Mouse (Mus musculus): ENCODE measurements around the gene Dot1l. TPM values are rescaled to one million over a fixed set of nuclear protein-coding genes. Genes with fewer than 3 reads are reported as not detected.

The Dot1l gene
- total and polyA plus RNA-seq, 2 experiments from 2014 or later = 13.4 to 34.4 TPM

DNA sequence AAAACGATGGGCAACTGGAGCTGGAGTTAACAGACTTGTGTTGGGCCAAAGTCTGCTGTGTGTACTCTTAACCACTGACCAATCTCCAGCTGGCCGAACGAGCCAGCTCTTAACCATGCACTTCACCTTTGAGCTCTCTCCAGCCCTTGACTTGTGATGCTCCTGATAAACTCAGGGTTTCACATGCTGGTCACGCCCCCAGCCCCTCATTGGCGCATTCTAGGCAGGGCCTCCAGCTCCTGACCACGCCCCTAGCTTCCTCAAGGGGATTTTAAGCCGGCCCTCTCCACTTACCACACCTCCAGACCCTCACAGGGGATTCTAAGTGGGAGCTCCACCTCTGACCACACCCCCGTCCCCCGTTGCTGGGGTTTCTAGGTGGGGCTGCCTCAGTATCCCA, 76.1 kb downstream of the Dot1l start:
- Histone ChIP-seq H3K36me3 (ENCODE audit: insufficient read depth, low read length) (peaks cover 25% of the 10 kb centered on the region), H3K4me3 (ENCODE audit: low read depth, low read length) (no peak overlapping the region), H3K4me2 (ENCODE audit: low read depth, low read length, poor library complexity, severe bottlenecking) (no peak overlapping the region), H3K27me3 (ENCODE audit: insufficient read depth, low read length) (no peaks in the 10 kb centered on the region), H3K27ac (ENCODE audit: low read depth, low read length) (no peak overlapping the region), H3K9ac (replicated peaks; ENCODE audit: low read length, poor library complexity, severe bottlenecking) (no peak overlapping the region), H3K9me3 (ENCODE audit: low read length) (no peaks in the 10 kb centered on the region), H3K4me1 (ENCODE audit: insufficient read depth, low read length) (peaks cover 6% of the 10 kb centered on the region; the same call in 1 of the 2 replicates)
- ATAC-seq (ENCODE audit: low FRiP score) = no peak
- WGBS = 6% methylated on average over 9 of the region's 9 CpGs
- TF ChIP-seq CTCF (IDR thresholded peaks at IDR 0.05) = no peak
- peak; percentile 36 for DNase-seq (ENCODE audit: low spot score)

DNA sequence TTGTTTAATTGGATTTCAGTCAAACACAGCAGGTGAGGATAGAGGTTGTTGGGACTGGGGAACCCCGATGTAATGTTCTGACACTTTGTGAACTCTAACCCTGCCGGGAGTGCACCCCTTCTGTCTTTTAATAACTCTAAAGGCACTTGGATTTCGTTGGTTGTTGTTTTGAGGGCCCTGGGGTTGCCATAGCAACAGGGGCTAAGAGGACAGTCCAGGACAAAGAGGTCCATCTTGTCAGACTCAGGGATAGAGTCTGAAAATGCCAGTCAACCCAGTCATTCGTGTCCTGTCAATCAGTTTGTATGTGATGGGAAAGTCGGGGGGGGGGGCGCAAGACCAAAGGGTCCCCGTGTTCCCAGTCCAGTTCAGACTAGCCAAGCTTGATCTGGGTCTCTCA, 77.8 kb downstream of the Dot1l start:
- no peak overlapping the region for H3K4me2 ChIP-seq (ENCODE audit: low read depth, low read length, poor library complexity, severe bottlenecking)
- ATAC-seq (ENCODE audit: low FRiP score) = no peak
- WGBS = 34% methylated on average over 7 of the region's 7 CpGs

GRCm38 (mm10) chr10:80835617-80836016, 80.6 kb downstream of the Dot1l start:
- TF ChIP-seq CTCF (IDR thresholded peaks at IDR 0.05) = no peak
- Histone ChIP-seq H3K36me3 (ENCODE audit: insufficient read depth, low read length) (peaks cover 12% of the 10 kb centered on the region), H3K27me3 (ENCODE audit: insufficient read depth, low read length) (no peaks in the 10 kb centered on the region), H3K4me3 (ENCODE audit: low read depth, low read length) (no peak overlapping the region), H3K9me3 (ENCODE audit: low read length) (no peaks in the 10 kb centered on the region), H3K4me2 (ENCODE audit: low read depth, low read length, poor library complexity, severe bottlenecking) (no peak overlapping the region), H3K4me1 (ENCODE audit: insufficient read depth, low read length) (no peaks in the 10 kb centered on the region), H3K27ac (ENCODE audit: low read depth, low read length) (no peak overlapping the region), H3K9ac (replicated peaks; ENCODE audit: low read length, poor library complexity, severe bottlenecking) (no peak overlapping the region)
- 54% methylated on average over 30 of the region's 30 CpGs for WGBS
- DNase-seq (ENCODE audit: low spot score) = no peak
- ATAC-seq (ENCODE audit: low FRiP score) = no peak

More for the DNA sequence above, 77.8 kb downstream of the Dot1l start:
- H3K27me3 ChIP-seq (ENCODE audit: insufficient read depth, low read length) = no peaks in the 10 kb centered on the region
- peaks cover 2% of the 10 kb centered on the region; the same call in 1 of the 2 replicates for H3K4me1 ChIP-seq (ENCODE audit: insufficient read depth, low read length)
- TF ChIP-seq CTCF (IDR thresholded peaks at IDR 0.05) = no peak
- no peak overlapping the region for H3K4me3 ChIP-seq (ENCODE audit: low read depth, low read length)
- H3K9me3 ChIP-seq (ENCODE audit: low read length) = no peaks in the 10 kb centered on the region
- H3K36me3 ChIP-seq (ENCODE audit: insufficient read depth, low read length) = peaks cover 25% of the 10 kb centered on the region
- DNase-seq (ENCODE audit: low spot score) = no peak
- H3K9ac ChIP-seq (replicated peaks; ENCODE audit: low read length, poor library complexity, severe bottlenecking) = no peak overlapping the region
- no peak overlapping the region for H3K27ac ChIP-seq (ENCODE audit: low read depth, low read length)

DNA sequence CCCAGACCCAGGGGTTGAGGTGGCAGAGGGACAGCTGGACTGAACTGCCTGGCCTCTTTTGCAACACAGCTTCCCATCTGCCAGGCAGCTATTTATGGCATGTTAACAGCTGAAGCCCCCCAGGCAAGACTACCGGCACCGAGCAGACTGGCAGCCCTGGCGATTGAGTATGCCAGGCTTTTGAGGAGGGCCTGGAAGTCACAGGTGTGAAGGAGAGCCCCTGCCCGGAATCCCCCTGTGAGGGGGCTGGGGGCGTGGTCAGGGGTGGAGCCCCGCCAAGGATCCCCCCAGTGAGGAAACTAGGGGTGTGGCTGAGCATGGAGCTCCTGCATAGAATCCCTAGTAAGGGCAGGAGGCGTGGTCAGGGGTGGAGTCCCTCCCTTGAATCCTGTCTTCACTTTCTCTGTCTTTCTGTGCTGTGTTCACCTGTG, 82.0 kb downstream of the Dot1l start:
- Histone ChIP-seq H3K4me1 (ENCODE audit: insufficient read depth, low read length) (no peaks in the 10 kb centered on the region), H3K4me3 (ENCODE audit: low read depth, low read length) (no peak overlapping the region), H3K27me3 (ENCODE audit: insufficient read depth, low read length) (no peaks in the 10 kb centered on the region), H3K27ac (ENCODE audit: low read depth, low read length) (no peak overlapping the region), H3K4me2 (ENCODE audit: low read depth, low read length, poor library complexity, severe bottlenecking) (no peak overlapping the region), H3K9ac (replicated peaks; ENCODE audit: low read length, poor library complexity, severe bottlenecking) (no peak overlapping the region), H3K9me3 (ENCODE audit: low read length) (no peaks in the 10 kb centered on the region), H3K36me3 (ENCODE audit: insufficient read depth, low read length) (peaks cover 11% of the 10 kb centered on the region)
- 47% methylated on average over 7 of the region's 7 CpGs for WGBS
- DNase-seq (ENCODE audit: low spot score) = no peak
- TF ChIP-seq CTCF (IDR thresholded peaks at IDR 0.05) = no peak
- no peak for ATAC-seq (ENCODE audit: low FRiP score)

DNA sequence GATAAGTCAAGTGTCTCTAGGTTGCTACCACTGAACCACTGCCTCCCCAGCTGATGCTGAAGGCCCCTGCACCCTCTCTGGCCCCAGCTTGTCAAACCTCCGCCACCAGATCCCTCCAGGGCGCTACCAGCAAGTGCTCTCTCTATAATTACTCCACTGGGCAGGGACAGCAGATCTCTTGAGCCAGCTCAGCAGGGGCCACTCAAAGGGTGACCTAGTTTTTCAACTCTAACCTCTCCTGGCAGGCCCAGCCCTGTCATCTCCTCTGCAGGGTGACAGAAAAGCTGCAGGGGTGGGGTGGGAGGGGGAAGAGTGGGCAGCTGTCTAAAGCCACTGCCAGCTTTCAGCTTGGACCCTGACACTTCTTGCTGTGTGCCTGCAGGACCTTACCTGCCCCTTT, 82.8 kb downstream of the Dot1l start:
- no peak for DNase-seq (ENCODE audit: low spot score)
- TF ChIP-seq CTCF (IDR thresholded peaks at IDR 0.05) = no peak

DNA sequence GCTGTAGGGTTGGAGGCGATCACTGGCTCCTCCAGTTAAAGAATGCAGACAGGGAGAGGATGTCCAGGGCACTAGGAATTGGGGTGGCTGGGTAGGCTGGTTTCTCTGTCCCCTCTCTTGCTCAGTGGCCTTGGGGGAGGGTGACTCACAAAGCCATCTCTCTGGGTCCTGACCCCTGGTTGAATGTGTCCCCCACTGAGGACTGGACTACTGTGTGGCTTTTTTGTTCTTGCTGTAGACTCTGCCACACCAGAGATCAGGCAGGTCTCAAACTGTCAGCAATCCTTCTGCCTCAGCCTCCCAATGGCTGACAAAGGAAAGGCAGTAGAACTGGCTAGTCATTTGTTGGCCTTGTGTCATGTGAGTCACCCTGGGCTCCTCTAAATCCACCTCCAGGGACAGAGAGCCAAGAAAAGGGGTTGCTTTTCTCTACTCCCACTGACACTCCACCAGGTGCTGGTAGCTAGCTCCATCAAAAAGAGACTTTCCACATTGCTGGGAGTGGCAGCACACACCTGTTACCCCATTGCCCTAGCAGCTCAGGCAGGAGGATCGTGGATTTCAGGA, 83.4 kb downstream of the Dot1l start:
- Histone ChIP-seq H3K27me3 (ENCODE audit: insufficient read depth, low read length) (no peaks in the 10 kb centered on the region; the same call in 1 of the 2 replicates), H3K4me2 (ENCODE audit: low read depth, low read length, poor library complexity, severe bottlenecking) (no peak overlapping the region), H3K36me3 (ENCODE audit: insufficient read depth, low read length) (peaks cover 9% of the 10 kb centered on the region), H3K9ac (replicated peaks; ENCODE audit: low read length, poor library complexity, severe bottlenecking) (no peak overlapping the region), H3K4me3 (ENCODE audit: low read depth, low read length) (no peak overlapping the region), H3K9me3 (ENCODE audit: low read length) (no peaks in the 10 kb centered on the region), H3K4me1 (ENCODE audit: insufficient read depth, low read length) (no peaks in the 10 kb centered on the region), H3K27ac (ENCODE audit: low read depth, low read length) (no peak overlapping the region)
- 73% methylated on average over 2 of the region's 2 CpGs for WGBS
- no peak for TF ChIP-seq CTCF (IDR thresholded peaks at IDR 0.05)
- DNase-seq (ENCODE audit: low spot score) = no peak
- no peak for ATAC-seq (ENCODE audit: low FRiP score)

More for the DNA sequence above, 82.8 kb downstream of the Dot1l start:
- H3K9me3 ChIP-seq (ENCODE audit: low read length) = no peaks in the 10 kb centered on the region
- peaks cover 11% of the 10 kb centered on the region for H3K36me3 ChIP-seq (ENCODE audit: insufficient read depth, low read length)
- no peak for ATAC-seq (ENCODE audit: low FRiP score)
- no peak overlapping the region for H3K9ac ChIP-seq (replicated peaks; ENCODE audit: low read length, poor library complexity, severe bottlenecking)
- H3K4me2 ChIP-seq (ENCODE audit: low read depth, low read length, poor library complexity, severe bottlenecking) = no peak overlapping the region
- WGBS = 17% methylated on average over 2 of the region's 2 CpGs
- no peak overlapping the region for H3K4me3 ChIP-seq (ENCODE audit: low read depth, low read length)
- H3K27me3 ChIP-seq (ENCODE audit: insufficient read depth, low read length) = no peaks in the 10 kb centered on the region; the same call in 1 of the 2 replicates
- no peaks in the 10 kb centered on the region for H3K4me1 ChIP-seq (ENCODE audit: insufficient read depth, low read length)
- no peak overlapping the region for H3K27ac ChIP-seq (ENCODE audit: low read depth, low read length)

All from midbrain, postnatal 0 days (tissue).